Mouse (Mus musculus) limb, embryonic 12.5 days (tissue): ENCODE measurements around the gene Tsc1. TPM values are rescaled to one million over a fixed set of nuclear protein-coding genes. Genes with fewer than 3 reads are reported as not detected.

Source experiments
- ATAC-seq: fragments of 200-750 bp; cut with Nextera tagmentation; 2 replicates; pipeline ENCODE4 v1.8.0; 2017; ENCODE audit warnings: low read depth, moderate TSS enrichment; ENCODE audit not compliant: insufficient number of reproducible peaks, insufficient read depth, low FRiP score, low TSS enrichment
- H3K27ac ChIP-seq: fragments of 300-500 bp; sonication (generic); 2 replicates; pipeline ENCODE4 v1.5.1; 2016; ENCODE audit warnings: mild to moderate bottlenecking, moderate library complexity
- H3K27me3 ChIP-seq: fragments of 300-500 bp; sonication (generic); 2 replicates; pipeline ENCODE4 v1.6.1; 2016; ENCODE audit warnings: mild to moderate bottlenecking, moderate library complexity
- H3K36me3 ChIP-seq: fragments of 300-500 bp; sonication (generic); 2 replicates; pipeline ENCODE4 v1.6.1; 2016; ENCODE audit warnings: mild to moderate bottlenecking, moderate library complexity
- H3K4me1 ChIP-seq: fragments of 300-500 bp; sonication (generic); replicated peaks from 2 replicates; pipeline ENCODE4 v1.6.1; 2016
- H3K4me2 ChIP-seq: fragments of 300-500 bp; sonication (generic); 2 replicates; pipeline ENCODE4 v1.6.1; 2016; ENCODE audit warnings: mild to moderate bottlenecking, moderate library complexity
- H3K4me3 ChIP-seq: fragments of 300-500 bp; sonication (generic); replicated peaks from 2 replicates; pipeline ENCODE4 v1.5.1; 2016; ENCODE audit warnings: mild to moderate bottlenecking
- H3K9ac ChIP-seq: fragments of 300-500 bp; sonication (generic); replicated peaks from 2 replicates; pipeline ENCODE4 v1.6.1; 2016; ENCODE audit warnings: mild to moderate bottlenecking, moderate library complexity
- H3K9me3 ChIP-seq: fragments of 300-500 bp; sonication (generic); 2 replicates; pipeline ENCODE4 v1.6.1; 2016; ENCODE audit warnings: mild to moderate bottlenecking, moderate library complexity
- WGBS: fragments of 180-500 bp; shearing (Covaris S2); methylation state at CpG from one replicate; pipeline ENCODE4 v1.1.7; 2016; 5-methylcytosine and 5-hydroxymethylcytosine counted together
- polyA plus RNA-seq: library from polyadenylated mRNA; unstranded; fragments of >200 nt; fragmentation: Nextera tagmentation; extraction: Ambion mirVana; gene quantifications from 2 replicates; pipeline ENCODE4 v1.2.1, GENCODE M21; 2016

Gene Tsc1
- polyA plus RNA-seq, 1 experiment from 2014 or later, result 24.9 TPM

GRCm38 (mm10) chr2:28616874-28617273 lies 24.2 kb upstream of the Tsc1 start:
- ATAC-seq, result no peak
- Histone ChIP-seq H3K4me3 (no peak overlapping the region), H3K27me3 (peaks cover 42% of the 10 kb centered on the region), H3K9ac (no peak overlapping the region), H3K36me3 (no peaks in the 10 kb centered on the region), H3K4me2 (no peak overlapping the region), H3K9me3 (no peaks in the 10 kb centered on the region), H3K4me1 (no peaks in the 10 kb centered on the region), H3K27ac (no peak overlapping the region)
- 80% methylated on average over 9 of the region's 9 CpGs for WGBS

GRCm38 (mm10) chr2:28617498-28618486 lies 23.2 kb upstream of the Tsc1 start:
- WGBS, result 75% methylated on average over 8 of the region's 8 CpGs
- no peaks in the 10 kb centered on the region for H3K36me3 ChIP-seq
- 0 out of 2 replicates have a peak, but pooled peaks have one; percentile 20 for ATAC-seq
- H3K9me3 ChIP-seq, result no peaks in the 10 kb centered on the region
- H3K27me3 ChIP-seq, result peaks cover 51% of the 10 kb centered on the region
- no peak overlapping the region for H3K27ac ChIP-seq
- H3K4me3 ChIP-seq, result no peak overlapping the region
- H3K4me1 ChIP-seq, result no peaks in the 10 kb centered on the region
- no peak overlapping the region for H3K9ac ChIP-seq
- H3K4me2 ChIP-seq, result no peak overlapping the region

GRCm38 (mm10) chr2:28618777-28619336 lies 22.2 kb upstream of the Tsc1 start:
- H3K4me2 ChIP-seq, result no peak overlapping the region
- no peaks in the 10 kb centered on the region for H3K9me3 ChIP-seq
- no peaks in the 10 kb centered on the region for H3K36me3 ChIP-seq
- H3K27ac ChIP-seq, result no peak overlapping the region
- no peak for ATAC-seq
- H3K4me3 ChIP-seq, result no peak overlapping the region
- H3K9ac ChIP-seq, result no peak overlapping the region
- H3K27me3 ChIP-seq, result peaks cover 55% of the 10 kb centered on the region
- no peaks in the 10 kb centered on the region for H3K4me1 ChIP-seq
- WGBS, result 81% methylated on average over 6 of the region's 6 CpGs

GRCm38 (mm10) chr2:28619369-28619768 lies 21.7 kb upstream of the Tsc1 start:
- 84% methylated on average over 6 of the region's 6 CpGs for WGBS
- ATAC-seq, result no peak
- H3K27me3 ChIP-seq, result peaks cover 54% of the 10 kb centered on the region

GRCm38 (mm10) chr2:28620522-28620921 lies 20.5 kb upstream of the Tsc1 start:
- H3K4me1 ChIP-seq, result no peaks in the 10 kb centered on the region
- no peak overlapping the region for H3K4me3 ChIP-seq
- no peaks in the 10 kb centered on the region for H3K9me3 ChIP-seq
- ATAC-seq, result no peak
- H3K27ac ChIP-seq, result no peak overlapping the region
- peaks cover 51% of the 10 kb centered on the region for H3K27me3 ChIP-seq
- H3K36me3 ChIP-seq, result no peaks in the 10 kb centered on the region
- no peak overlapping the region for H3K9ac ChIP-seq
- 64% methylated on average over 10 of the region's 10 CpGs for WGBS
- H3K4me2 ChIP-seq, result no peak overlapping the region

More at GRCm38 (mm10) chr2:28619369-28619768, 21.7 kb upstream of the Tsc1 start:
- Histone ChIP-seq H3K27ac (no peak overlapping the region), H3K9me3 (no peaks in the 10 kb centered on the region), H3K9ac (no peak overlapping the region), H3K4me2 (no peak overlapping the region), H3K36me3 (no peaks in the 10 kb centered on the region), H3K4me1 (no peaks in the 10 kb centered on the region), H3K4me3 (no peak overlapping the region)

GRCm38 (mm10) chr2:28621111-28621510 lies 19.9 kb upstream of the Tsc1 start:
- no peak for ATAC-seq

GRCm38 (mm10) chr2:28621664-28622171 lies 19.3 kb upstream of the Tsc1 start, which contains the start of gene Gfi1b:
Gfi1b (minus strand) TSS chr2:28621982.
- H3K9me3 ChIP-seq, result no peaks in the 10 kb centered on the region
- H3K27ac ChIP-seq, result no peak within 1 kb of the TSS
- peaks cover 51% of the 10 kb centered on the region for H3K27me3 ChIP-seq
- H3K9ac ChIP-seq, result no peak within 1 kb of the TSS
- 8% methylated on average over 16 of the region's 16 CpGs for WGBS
- H3K4me3 ChIP-seq, result peak within 1 kb of the TSS; percentile 16
- ATAC-seq, result no peak
- H3K4me2 ChIP-seq, result peak within 1 kb of the TSS; percentile 21
- H3K4me1 ChIP-seq, result no peaks in the 10 kb centered on the region
- H3K36me3 ChIP-seq, result no peaks in the 10 kb centered on the region

More at GRCm38 (mm10) chr2:28621111-28621510, 19.9 kb upstream of the Tsc1 start:
- Histone ChIP-seq H3K27me3 (peaks cover 51% of the 10 kb centered on the region), H3K36me3 (no peaks in the 10 kb centered on the region), H3K4me2 (peak overlapping the region; percentile 21; the same call in 1 of the 2 replicates), H3K27ac (no peak overlapping the region), H3K9me3 (no peaks in the 10 kb centered on the region), H3K4me3 (no peak overlapping the region), H3K9ac (no peak overlapping the region), H3K4me1 (no peaks in the 10 kb centered on the region)
- WGBS, result 23% methylated on average over 2 of the region's 2 CpGs

- H3K4me1 ChIP-seq, result no peaks in the 10 kb centered on the region
- H3K9me3 ChIP-seq, result no peaks in the 10 kb centered on the region
- peaks cover 48% of the 10 kb centered on the region for H3K27me3 ChIP-seq
- H3K9ac ChIP-seq, result no peak overlapping the region
- WGBS, result 24% methylated on average over 10 of the region's 10 CpGs
- ATAC-seq, result no peak
- no peaks in the 10 kb centered on the region for H3K36me3 ChIP-seq
- H3K4me3 ChIP-seq, result no peak overlapping the region
- no peak overlapping the region for H3K4me2 ChIP-seq
- H3K27ac ChIP-seq, result no peak overlapping the region
Observed at GRCm38 (mm10) chr2:28622521-28623124, 18.4 kb upstream of the Tsc1 start.

- no peak for ATAC-seq
- peaks cover 31% of the 10 kb centered on the region for H3K27me3 ChIP-seq
- no peak overlapping the region for H3K4me3 ChIP-seq
- peaks cover 15% of the 10 kb centered on the region for H3K4me1 ChIP-seq
- H3K27ac ChIP-seq, result no peak overlapping the region
- H3K4me2 ChIP-seq, result no peak overlapping the region
- 90% methylated on average over 3 of the region's 3 CpGs for WGBS
- no peak overlapping the region for H3K9ac ChIP-seq
- H3K36me3 ChIP-seq, result no peaks in the 10 kb centered on the region
- H3K9me3 ChIP-seq, result no peaks in the 10 kb centered on the region
Observed at GRCm38 (mm10) chr2:28624870-28625269, 16.2 kb upstream of the Tsc1 start.

- no peak overlapping the region for H3K4me3 ChIP-seq
- WGBS, result 77% methylated on average over 3 of the region's 3 CpGs
- H3K4me1 ChIP-seq, result peaks cover 22% of the 10 kb centered on the region
- H3K9ac ChIP-seq, result no peak overlapping the region
- H3K4me2 ChIP-seq, result no peak overlapping the region
- H3K27ac ChIP-seq, result no peak overlapping the region
- H3K9me3 ChIP-seq, result no peaks in the 10 kb centered on the region
- ATAC-seq, result no peak
- peaks cover 25% of the 10 kb centered on the region for H3K27me3 ChIP-seq
- H3K36me3 ChIP-seq, result no peaks in the 10 kb centered on the region
Observed at GRCm38 (mm10) chr2:28626038-28626437, 15.0 kb upstream of the Tsc1 start.

- peaks cover 4% of the 10 kb centered on the region; the same call in 1 of the 2 replicates for H3K27me3 ChIP-seq
- 62% methylated on average over 2 of the region's 2 CpGs for WGBS
- H3K27ac ChIP-seq, result no peak overlapping the region
- H3K4me3 ChIP-seq, result no peak overlapping the region
- no peaks in the 10 kb centered on the region for H3K36me3 ChIP-seq
- ATAC-seq, result no peak
- no peak overlapping the region for H3K4me2 ChIP-seq
- peaks cover 22% of the 10 kb centered on the region for H3K4me1 ChIP-seq
- no peak overlapping the region for H3K9ac ChIP-seq
- no peaks in the 10 kb centered on the region for H3K9me3 ChIP-seq
Observed at GRCm38 (mm10) chr2:28628053-28628452, 13.0 kb upstream of the Tsc1 start.
